Mouse (Mus musculus) 3134 (cell line): ENCODE measurements at regions not wholly inside any gene's neighbourhood (a gene's known extent, or its start where the extent isn't known, plus 50 kb on each side); places are given as distances from the start of the nearest gene placed in this dataset.
A peak's percentile ranks its signal among the peaks of the same experiment; 100 is the strongest.
"Not testable (repeated sequence)": the region's sequence is repeated elsewhere in the genome, so short reads cannot be mapped to it uniquely, and the experiment has no call there.

Experiments used
- DNase-seq: peaks from one replicate; pipeline ENCODE4 v3.0.0-alpha.2; 2011; ENCODE audit warnings: low spot score; ENCODE audit not compliant: insufficient read length; ENCODE audit errors: extremely low read depth

DNA sequence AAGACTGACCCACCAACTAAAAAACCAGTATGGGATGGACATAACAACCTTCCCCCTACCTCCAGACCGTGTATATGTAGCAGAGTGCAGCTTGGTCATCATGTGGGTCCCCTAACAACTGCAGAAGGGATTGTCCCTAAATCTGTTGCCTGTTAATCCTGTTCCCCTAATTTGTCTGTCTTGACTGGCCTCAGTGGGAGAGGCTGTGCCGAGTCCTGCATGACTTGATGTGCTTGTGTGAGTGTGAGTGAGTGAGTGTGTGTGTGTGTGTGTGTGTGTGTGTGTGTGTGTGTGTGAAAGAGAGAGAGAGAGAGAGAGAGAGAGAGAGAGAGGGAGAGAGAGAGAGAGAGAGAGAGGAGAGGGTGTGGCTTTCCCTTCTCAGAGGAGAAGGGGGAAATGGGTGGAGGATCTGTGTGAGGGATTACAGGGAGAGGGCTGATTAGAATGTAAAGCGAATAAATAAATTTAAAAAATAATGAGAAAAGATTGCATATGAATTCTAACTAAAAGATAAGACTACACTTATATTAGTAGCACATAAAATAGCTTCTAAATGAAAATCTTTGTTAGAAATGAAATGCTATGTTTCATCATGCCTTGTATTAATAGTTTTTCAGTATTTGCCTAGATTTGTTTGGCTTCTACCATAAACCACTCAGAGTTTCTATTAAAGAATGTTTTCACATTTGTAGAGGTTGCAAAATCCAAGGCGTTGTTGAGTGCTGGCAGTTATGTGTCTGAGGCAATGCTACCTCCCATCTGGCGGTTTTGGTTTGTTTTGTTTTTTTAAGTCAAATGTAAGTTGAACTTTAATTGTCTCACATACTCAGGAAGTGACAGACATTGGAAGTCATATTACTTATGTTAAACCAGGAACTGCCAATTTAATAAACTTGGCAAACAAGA is 740.9 kb downstream of the Abca13 start:
- no peak for DNase-seq

GRCm38 (mm10) chr11:9962696-9963202 is 771.0 kb downstream of the Abca13 start:
- no peak for DNase-seq

DNA sequence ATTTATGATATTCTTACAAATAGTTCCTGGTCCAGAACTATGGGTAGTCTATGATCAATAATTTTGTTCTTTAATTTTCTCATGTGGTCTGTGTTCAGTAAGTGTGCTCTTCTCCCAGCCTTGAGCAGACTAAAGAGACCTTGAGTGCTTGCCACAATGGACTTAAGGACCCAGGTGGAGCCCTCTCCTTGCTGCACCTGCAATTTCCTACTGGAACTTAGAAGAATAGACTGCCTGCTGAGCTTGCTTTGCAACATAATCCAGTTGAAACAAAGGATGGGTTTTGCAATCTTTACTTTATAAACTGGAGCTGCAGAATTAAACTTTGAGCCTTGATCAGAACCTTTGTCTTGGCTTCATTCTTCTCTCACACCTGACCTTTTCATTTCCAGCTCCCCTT is 791.2 kb downstream of the Abca13 start:
- no peak for DNase-seq

DNA sequence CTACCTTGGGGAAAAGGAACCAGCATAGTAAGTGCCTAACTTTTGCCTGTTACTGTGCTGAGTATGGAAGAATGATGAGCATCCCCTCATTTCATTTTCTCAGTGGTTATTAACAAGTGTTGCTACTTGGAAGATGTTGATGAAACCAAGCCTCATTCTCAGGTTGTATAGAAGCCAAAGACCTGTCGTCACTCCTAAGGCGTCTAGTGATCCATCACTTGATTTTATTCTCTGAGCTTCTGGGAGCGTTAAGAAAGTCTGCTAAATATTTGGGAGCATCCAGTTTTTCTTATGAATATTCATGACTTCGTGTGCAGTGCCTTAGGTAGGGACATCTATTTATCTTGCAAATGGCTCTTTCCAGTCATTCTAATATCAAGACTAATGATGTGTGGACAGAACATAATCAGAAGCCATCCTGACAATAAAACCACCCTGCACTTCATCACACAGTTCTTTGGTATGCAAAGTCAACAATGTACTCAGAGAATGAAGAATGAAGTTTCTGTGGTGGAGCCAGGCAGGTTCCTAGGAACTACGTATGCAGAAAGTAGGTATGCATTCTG is 802.9 kb downstream of the Abca13 start:
- DNase-seq: no peak

DNA sequence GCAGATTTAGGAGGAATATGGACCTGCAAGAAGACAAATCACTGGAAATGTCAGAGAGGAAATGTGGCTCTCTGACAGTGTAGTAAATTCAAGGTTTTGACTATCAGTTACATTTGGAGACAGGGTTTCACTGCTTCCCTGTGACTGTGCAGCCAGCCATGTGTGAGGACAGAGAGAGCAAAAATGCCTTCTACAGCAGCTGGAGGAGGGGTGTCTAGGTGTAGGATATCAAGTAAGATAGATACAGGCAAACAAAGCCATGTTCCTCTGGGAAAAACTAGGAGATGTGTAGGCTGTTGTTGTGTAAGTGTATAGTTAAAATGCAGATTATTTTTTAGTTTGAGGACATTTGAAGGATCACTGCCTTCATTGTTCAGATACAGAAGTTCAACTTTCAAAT is 803.6 kb downstream of the Abca13 start:
- no peak for DNase-seq

GRCm38 (mm10) chr11:9997532-9998138 is 805.9 kb downstream of the Abca13 start:
- DNase-seq: no peak

DNA sequence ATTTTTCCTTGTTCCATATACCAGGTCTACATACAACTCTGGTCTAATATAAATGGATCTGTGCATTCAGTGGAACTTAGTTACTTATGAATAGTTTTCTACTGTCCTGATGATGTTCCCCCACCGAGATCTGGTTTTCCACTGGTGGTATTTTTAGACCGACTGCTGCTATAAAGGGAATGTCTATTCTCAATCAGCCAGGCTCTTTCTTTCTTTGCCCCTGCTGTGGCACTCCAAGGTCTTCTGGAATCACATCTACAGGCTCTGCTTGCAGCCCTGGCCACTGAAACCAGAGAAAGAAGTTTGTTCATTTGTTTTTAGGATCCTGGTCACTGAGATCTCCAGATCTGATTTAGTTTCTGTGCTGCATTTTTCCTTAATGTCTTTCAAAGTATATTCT is 810.4 kb downstream of the Abca13 start:
- DNase-seq: no peak

DNA sequence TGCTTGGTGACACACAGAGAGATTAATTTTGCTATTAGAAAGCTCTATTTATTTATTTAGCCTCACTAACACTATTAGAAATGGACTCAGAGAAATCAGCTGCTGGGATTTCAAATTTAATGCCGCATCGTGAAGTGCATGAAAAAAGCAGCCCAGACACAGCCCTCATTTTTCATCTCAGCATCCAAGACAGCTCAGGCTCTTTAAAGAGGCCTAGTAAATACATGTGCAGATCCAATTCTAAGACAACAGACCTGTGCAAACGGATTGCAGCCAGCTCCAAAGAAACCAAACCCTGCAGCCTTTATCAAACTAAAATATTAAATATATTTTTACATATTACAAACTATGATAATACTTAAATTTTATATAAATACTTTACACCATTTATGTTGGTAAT is 815.1 kb downstream of the Abca13 start:
- DNase-seq: no peak

DNA sequence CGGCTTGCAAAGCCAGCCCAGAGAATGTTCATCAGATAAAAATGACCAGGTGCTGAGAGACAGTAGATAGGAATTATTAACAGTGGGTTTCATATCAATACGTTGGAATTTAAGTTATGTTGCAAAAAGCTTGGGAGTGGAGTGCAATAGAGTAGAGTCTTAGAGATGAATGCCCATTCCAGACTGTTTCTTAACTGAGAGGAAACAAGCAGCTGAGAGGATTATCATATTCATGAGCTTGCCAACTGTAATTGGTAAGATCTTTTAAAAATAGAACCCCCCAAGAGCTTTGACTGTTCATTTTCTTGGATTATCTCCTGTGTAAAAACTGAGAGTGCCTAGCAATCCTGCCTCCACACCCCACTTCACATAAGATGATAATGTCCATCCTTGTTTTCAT is 854.9 kb downstream of the Abca13 start:
- DNase-seq: no peak

DNA sequence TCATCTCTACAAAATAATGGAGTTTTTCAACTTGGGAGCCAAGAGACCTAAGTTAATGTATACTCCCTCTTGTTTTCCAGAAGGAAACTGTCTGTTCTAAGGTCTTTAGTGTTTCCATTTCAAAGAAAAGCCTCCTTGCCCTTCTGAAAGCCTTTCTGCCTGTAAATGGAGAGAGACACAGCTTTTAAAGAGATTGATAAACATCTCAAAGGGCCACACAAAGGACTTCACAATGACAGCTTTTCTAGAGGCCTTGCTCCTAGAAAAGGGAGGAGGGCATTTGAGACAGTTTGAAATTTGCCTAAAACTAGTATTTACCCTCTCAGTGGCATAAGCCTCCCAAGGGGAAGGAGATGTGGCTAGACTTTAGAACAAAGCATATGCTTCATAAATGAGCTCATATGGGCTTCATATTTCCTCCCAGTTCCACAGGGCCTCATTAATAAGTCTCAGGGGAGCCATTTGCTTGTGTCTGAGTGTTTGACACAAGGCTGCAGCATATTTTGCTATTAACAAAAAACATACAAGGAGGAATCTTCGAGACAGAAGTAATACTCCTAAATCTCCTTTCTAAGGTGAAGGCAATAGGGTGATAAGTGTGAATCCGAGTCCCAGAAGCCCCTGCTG is 860.0 kb downstream of the Abca13 start:
- peak; percentile 9 for DNase-seq

- DNase-seq: no peak
Observed at GRCm38 (mm10) chr11:10071881-10072280, 880.1 kb downstream of the Abca13 start.

DNA sequence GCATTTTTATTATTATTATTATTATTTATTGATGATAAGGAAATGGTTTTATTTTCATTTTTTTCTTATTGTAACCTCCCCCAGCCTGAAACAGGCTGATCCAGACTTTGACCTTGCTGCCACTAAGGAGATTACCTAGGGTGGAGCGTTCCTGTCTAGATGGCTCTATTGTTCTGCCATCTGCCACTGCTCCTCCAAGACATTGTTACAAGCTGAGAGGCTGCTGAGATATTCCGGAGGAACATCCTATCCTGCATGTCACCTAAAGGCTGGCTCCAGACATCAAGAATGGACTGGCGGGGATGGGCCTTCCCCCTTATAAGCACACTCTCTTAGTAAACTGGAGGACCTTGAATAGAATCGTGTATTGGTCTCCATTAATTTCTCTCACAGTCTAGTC is 896.2 kb downstream of the Abca13 start:
- no peak for DNase-seq

- not testable (repeated sequence) for DNase-seq
Observed at GRCm38 (mm10) chr11:10102314-10102713, 910.6 kb downstream of the Abca13 start.

DNA sequence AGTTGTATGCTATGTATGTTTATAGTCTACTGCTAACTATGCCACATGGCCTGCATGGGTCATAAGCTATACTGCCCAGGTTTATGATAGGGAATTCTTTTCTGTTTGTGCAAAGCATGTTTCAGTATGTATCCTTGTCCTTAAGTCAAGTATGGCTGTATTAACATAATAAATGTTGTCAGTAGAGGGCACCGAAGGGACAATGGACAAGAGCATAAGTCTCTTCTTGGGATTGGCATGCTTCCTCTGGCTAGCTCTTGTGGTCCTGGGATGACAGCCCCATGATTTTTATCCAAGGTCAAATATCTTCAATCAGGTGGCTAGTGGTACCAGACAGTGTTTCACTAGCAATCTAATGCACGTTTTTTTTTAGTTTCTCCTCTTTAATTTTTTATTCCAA is 913.3 kb downstream of the Abca13 start:
- DNase-seq: no peak

- DNase-seq: no peak
Observed at GRCm38 (mm10) chr11:10142161-10142560, 950.4 kb downstream of the Abca13 start.

- DNase-seq: no peak
Observed at GRCm38 (mm10) chr11:10149160-10149559, 957.4 kb downstream of the Abca13 start.

GRCm38 (mm10) chr11:10153836-10154235 is 960.2 kb upstream of the Vwc2 start:
- no peak for DNase-seq

DNA sequence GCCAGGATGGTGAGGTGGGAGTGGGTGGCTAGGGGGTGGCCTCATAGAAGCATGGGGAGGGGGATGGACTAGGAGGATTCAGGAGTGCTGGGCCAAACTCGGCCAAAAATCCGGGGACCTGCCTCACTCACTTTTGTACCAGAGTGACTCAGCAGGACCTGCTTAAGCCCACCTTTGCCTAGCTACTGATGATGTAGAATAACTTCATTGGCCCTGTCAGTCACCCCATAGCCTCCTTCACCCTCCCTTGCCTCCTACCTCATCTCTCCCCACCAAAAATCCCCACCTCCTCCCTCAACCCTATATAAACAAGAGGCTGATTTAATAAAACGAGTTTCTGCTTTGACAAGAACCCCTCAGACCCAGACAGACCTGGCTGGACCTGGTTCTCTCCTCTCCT is 920.3 kb upstream of the Vwc2 start:
- DNase-seq: no peak

- no peak for DNase-seq
Observed at GRCm38 (mm10) chr11:10194774-10195173, 919.2 kb upstream of the Vwc2 start.

DNA sequence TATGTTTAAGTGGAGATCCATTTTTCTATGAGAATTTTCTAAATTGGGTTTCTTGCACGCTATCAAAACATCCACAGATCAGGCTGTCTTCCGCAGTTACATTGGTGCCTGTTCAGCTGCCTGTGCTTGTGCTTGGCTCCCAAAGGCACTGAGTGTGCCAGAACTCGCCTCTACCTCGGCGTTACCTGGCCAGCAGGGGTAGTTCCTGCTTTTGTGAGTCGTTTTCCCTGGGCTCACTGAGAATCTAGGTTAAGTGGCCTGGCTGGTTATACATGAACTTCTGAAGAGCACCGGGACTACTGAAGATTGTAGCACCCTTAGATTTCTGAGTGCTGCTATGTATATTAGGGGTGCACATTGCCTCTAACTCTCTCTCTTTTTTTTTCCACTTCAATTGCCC is 913.0 kb upstream of the Vwc2 start:
- DNase-seq: no peak

DNA sequence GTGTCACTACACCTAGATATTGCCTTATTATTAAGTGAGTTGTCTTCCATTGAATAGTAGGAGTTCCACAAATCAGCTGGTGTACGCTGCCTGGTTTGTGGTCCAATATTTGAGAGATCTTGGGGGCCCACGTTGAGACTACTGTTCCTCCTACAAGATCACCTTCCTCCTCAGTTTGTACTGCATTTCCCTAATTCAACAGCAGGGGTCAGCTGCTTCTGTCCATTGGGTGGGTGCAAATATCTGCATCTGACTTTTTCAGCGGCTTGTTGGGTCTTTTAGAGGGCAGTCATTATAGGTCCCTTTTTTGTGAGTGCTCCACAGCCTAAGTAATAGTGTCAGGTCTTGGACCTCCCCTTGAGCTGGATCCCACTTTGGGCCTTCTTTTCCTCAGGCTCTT is 908.8 kb upstream of the Vwc2 start:
- no peak for DNase-seq
